Mouse (Mus musculus) ovary, postnatal 36 days (tissue): ENCODE results near the gene Clta.

Experiments used
- DNase-seq: peaks from one replicate; pipeline ENCODE4 v3.0.0; 2022; ENCODE audit warnings: low spot score, mixed read lengths

The Clta gene

DNA sequence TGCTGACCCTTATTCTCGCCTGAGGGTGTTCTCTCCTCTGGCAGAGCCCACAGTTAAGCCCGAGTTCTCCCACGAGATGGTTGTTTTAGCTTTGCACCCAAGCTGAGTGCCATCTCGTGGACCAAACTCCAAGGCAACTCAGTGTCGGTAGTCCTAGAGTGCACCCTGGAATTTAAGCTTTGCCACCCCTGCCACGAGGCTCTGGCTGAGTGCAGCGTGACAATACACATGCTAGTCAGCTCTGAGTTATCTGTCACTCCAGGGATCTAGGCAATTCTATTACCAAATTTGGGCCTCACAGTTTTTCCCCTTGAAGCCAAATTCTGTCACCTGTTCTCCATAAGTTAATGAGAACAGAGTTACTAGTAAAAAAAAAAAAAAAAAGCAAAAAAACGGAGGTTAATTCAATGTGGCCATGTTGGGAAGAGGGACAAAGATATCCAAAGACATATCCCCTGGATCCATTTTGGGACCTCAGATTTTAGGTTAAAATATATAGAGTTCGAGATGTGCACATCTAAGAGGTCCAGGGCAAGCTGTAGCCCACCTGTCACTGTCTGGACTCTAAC lies 68.7 kb downstream of the Clta start:
- DNase-seq, result no peak

DNA sequence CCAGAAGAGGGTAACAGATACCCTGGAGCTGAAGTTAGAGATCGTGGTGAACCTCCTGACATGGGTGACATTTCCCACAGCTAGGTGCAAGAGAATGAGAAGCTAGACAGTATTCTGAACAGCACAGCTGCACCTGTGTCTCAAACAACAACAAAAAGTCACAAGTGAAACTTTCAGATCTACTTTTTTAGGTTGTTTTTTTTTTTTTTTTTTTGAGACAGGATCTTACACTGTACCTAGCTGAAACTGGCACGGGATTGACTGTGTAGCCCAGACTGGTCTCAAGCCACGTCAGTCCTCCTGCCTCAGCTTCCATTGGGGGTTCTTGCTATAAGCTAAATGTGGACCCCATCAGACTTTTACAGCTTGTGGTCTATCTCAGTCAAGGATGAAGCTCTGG lies 69.5 kb downstream of the Clta start:
- DNase-seq, result no peak

- DNase-seq, result no peak
These were observed 70.2 kb downstream of the Clta start for GRCm38 (mm10) chr4:44074422-44074821.

DNA sequence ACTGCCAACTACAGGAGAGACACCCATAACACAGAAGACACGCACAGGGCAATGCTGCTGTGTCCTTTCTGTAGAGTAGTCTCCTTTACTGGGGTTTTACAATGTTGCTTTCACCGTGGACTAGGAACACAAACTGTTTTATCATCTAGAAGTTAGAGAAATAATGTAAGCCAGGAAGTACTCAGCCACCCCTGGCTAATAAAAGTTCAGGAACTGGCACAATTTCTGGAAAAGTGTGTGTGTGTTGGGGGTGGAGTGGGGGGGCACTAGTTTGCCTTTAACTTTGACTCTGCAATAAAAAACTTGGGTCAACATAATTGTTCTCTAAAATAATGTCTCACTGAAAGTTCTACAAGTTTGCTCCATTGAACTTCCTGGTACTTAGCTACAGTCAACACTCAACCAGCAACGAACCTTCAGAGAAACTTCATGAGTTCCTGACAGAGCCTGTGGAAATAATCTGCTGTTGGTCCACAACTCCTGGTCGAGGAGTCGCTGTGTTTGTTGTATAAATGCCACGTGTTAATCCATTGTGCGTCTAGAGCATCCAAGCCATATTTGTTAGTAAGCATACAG lies 74.2 kb downstream of the Clta start:
- DNase-seq, result no peak
